Mouse (Mus musculus): ENCODE measurements around the gene Nfatc4. TPM values are rescaled to one million over a fixed set of nuclear protein-coding genes. Genes with fewer than 3 reads are reported as not detected.

Gene Nfatc4
- polyA plus RNA-seq, 1 experiment: 2.8 TPM

GRCm38 (mm10) chr14:55845506-55846294, 22.8 kb downstream of the Nfatc4 start:
- H3K36me3 ChIP-seq (ENCODE audit: control insufficient read depth, insufficient read depth): no peaks in the 10 kb centered on the region
- TF ChIP-seq MAX (IDR thresholded peaks at IDR 0.05; ENCODE audit: low read depth) (no peak), TCF12 (IDR thresholded peaks at IDR 0.05; ENCODE audit: insufficient read depth, poor library complexity, severe bottlenecking) (no peak), REST (IDR thresholded peaks at IDR 0.05; ENCODE audit: insufficient read depth, insufficient read length) (no peak), MYOD1 (IDR thresholded peaks at IDR 0.05; ENCODE audit: control insufficient read depth in 1 of 3, insufficient read length in 2 of 3, low read depth in 2 of 3) (no peak), POLR2A (IDR thresholded peaks at IDR 0.05; ENCODE audit: insufficient read length, low read depth) (no peak)
- H3K4me3 ChIP-seq: no peak overlapping the region
- no peaks in the 10 kb centered on the region for H3K79me2 ChIP-seq (ENCODE audit: control insufficient read depth, insufficient read depth)
- peaks cover 7% of the 10 kb centered on the region for H3K27me3 ChIP-seq (ENCODE audit: control insufficient read depth, insufficient read depth, insufficient read length)
- H3K4me2 ChIP-seq (ENCODE audit: low read depth): no peak overlapping the region
- H3ac ChIP-seq (ENCODE audit: control insufficient read depth, insufficient read length): no peak overlapping the region

GRCm38 (mm10) chr14:55850885-55851284, 27.9 kb downstream of the Nfatc4 start:
- TF ChIP-seq E2F4 (IDR thresholded peaks at IDR 0.05; ENCODE audit: insufficient read depth): no peak
- TF ChIP-seq POLR2A (IDR thresholded peaks at IDR 0.05; ENCODE audit: insufficient read length, low read depth): no peak
- TF ChIP-seq CEBPB (IDR thresholded peaks at IDR 0.05; ENCODE audit: insufficient read depth, poor library complexity, severe bottlenecking): no peak
- no peak for TF ChIP-seq TCF3 (IDR thresholded peaks at IDR 0.05; ENCODE audit: insufficient read length, low read depth)
- no peak for TF ChIP-seq REST (IDR thresholded peaks at IDR 0.05; ENCODE audit: insufficient read depth, insufficient read length)
- TF ChIP-seq USF1 (IDR thresholded peaks at IDR 0.05; ENCODE audit: low read depth): no peak
- no peak for TF ChIP-seq MAX (IDR thresholded peaks at IDR 0.05; ENCODE audit: low read depth)
- TF ChIP-seq MYOD1 (IDR thresholded peaks at IDR 0.05; ENCODE audit: control insufficient read depth in 1 of 3, insufficient read length in 2 of 3, low read depth in 2 of 3): no peak
- TF ChIP-seq TCF12 (IDR thresholded peaks at IDR 0.05; ENCODE audit: insufficient read depth, poor library complexity, severe bottlenecking): no peak
- no peak for TF ChIP-seq SRF (IDR thresholded peaks at IDR 0.05; ENCODE audit: control insufficient read depth, insufficient read length, low read depth)
- no peak for TF ChIP-seq POLR2AphosphoS2 (IDR thresholded peaks at IDR 0.05; ENCODE audit: insufficient read length, low read depth)
- no peak for TF ChIP-seq MYOG (IDR thresholded peaks at IDR 0.05; ENCODE audit: control insufficient read depth in 1 of 3, insufficient read depth in 1 of 3, insufficient read length in 2 of 3, low read depth in 2 of 3)
- Histone ChIP-seq H3K27me3 (ENCODE audit: control insufficient read depth, insufficient read depth, insufficient read length) (peaks cover 20% of the 10 kb centered on the region), H3K4me3 (no peak overlapping the region), H3K79me2 (ENCODE audit: control insufficient read depth, insufficient read depth) (no peaks in the 10 kb centered on the region), H3ac (ENCODE audit: control insufficient read depth, insufficient read length) (no peak overlapping the region), H3K36me3 (ENCODE audit: control insufficient read depth, insufficient read depth) (no peaks in the 10 kb centered on the region), H3K4me2 (ENCODE audit: low read depth) (no peak overlapping the region)

- no peak overlapping the region for H3ac ChIP-seq (ENCODE audit: control insufficient read depth, insufficient read length)
- peaks cover 22% of the 10 kb centered on the region for H3K27me3 ChIP-seq (ENCODE audit: control insufficient read depth, insufficient read depth, insufficient read length)
- H3K79me2 ChIP-seq (ENCODE audit: control insufficient read depth, insufficient read depth): no peaks in the 10 kb centered on the region
- H3K4me2 ChIP-seq (ENCODE audit: low read depth): no peak overlapping the region
- TF ChIP-seq POLR2AphosphoS2 (IDR thresholded peaks at IDR 0.05; ENCODE audit: insufficient read length, low read depth): no peak
- H3K36me3 ChIP-seq (ENCODE audit: control insufficient read depth, insufficient read depth): no peaks in the 10 kb centered on the region
- H3K4me3 ChIP-seq: no peak overlapping the region
Observed at GRCm38 (mm10) chr14:55852646-55853551, 30.0 kb downstream of the Nfatc4 start.

- no peaks in the 10 kb centered on the region for H3K79me2 ChIP-seq (ENCODE audit: control insufficient read depth, insufficient read depth)
- H3ac ChIP-seq (ENCODE audit: control insufficient read depth, insufficient read length): no peak within 1 kb of the TSS
- no peak for TF ChIP-seq POLR2A (IDR thresholded peaks at IDR 0.05; ENCODE audit: insufficient read length, low read depth)
- TF ChIP-seq POLR2AphosphoS2 (IDR thresholded peaks at IDR 0.05; ENCODE audit: insufficient read length, low read depth): no peak
- TF ChIP-seq TCF12 (IDR thresholded peaks at IDR 0.05; ENCODE audit: insufficient read depth, poor library complexity, severe bottlenecking): no peak
- TF ChIP-seq MYOG (IDR thresholded peaks at IDR 0.05; ENCODE audit: control insufficient read depth in 1 of 3, insufficient read depth in 1 of 3, insufficient read length in 2 of 3, low read depth in 2 of 3): no peak
- no peak for TF ChIP-seq SRF (IDR thresholded peaks at IDR 0.05; ENCODE audit: control insufficient read depth, insufficient read length, low read depth)
- TF ChIP-seq USF1 (IDR thresholded peaks at IDR 0.05; ENCODE audit: low read depth): no peak
- TF ChIP-seq CEBPB (IDR thresholded peaks at IDR 0.05; ENCODE audit: insufficient read depth, poor library complexity, severe bottlenecking): no peak
- TF ChIP-seq TCF3 (IDR thresholded peaks at IDR 0.05; ENCODE audit: insufficient read length, low read depth): no peak
- no peak for TF ChIP-seq E2F4 (IDR thresholded peaks at IDR 0.05; ENCODE audit: insufficient read depth)
- no peak for TF ChIP-seq MYOD1 (IDR thresholded peaks at IDR 0.05; ENCODE audit: control insufficient read depth in 1 of 3, insufficient read length in 2 of 3, low read depth in 2 of 3)
- no peak for TF ChIP-seq MAX (IDR thresholded peaks at IDR 0.05; ENCODE audit: low read depth)
- peaks cover 22% of the 10 kb centered on the region for H3K27me3 ChIP-seq (ENCODE audit: control insufficient read depth, insufficient read depth, insufficient read length)
- H3K36me3 ChIP-seq (ENCODE audit: control insufficient read depth, insufficient read depth): no peaks in the 10 kb centered on the region
- peak within 1 kb of the TSS; percentile 30 for H3K4me2 ChIP-seq (ENCODE audit: low read depth)
- H3K4me3 ChIP-seq: no peak within 1 kb of the TSS
Observed at GRCm38 (mm10) chr14:55853621-55854285, 30.8 kb downstream of the Nfatc4 start, which contains the start of gene Nynrin. Gene Nynrin (plus strand): TSS chr14:55854010.
